Mouse (Mus musculus) liver, embryonic 14.5 days (tissue): Measurements from ENCODE around the gene Clcn6. TPM values are rescaled to one million over a fixed set of nuclear protein-coding genes. Genes with fewer than 3 reads are reported as not detected.
A peak's percentile ranks its signal among the peaks of the same experiment; 100 is the strongest.

Experiments
- ATAC-seq: fragments of 200-750 bp; cut with Nextera tagmentation; 2 replicates; pipeline ENCODE4 v1.8.0; 2017; ENCODE audit warnings: moderate number of reproducible peaks, mild to moderate bottlenecking, moderate library complexity; ENCODE audit not compliant: insufficient read depth
- DNase-seq, 3 experiments: peaks; one replicate each; pipeline ENCODE4 v3.0.0-alpha.2; 2012 to 2013; ENCODE audit warnings: low read depth in 3 of 3, low spot score in 3 of 3
- H3K27ac ChIP-seq: fragments of 300-500 bp; sonication (generic); 2 replicates; pipeline ENCODE4 v1.5.1; 2014; ENCODE audit warnings: moderate library complexity, mild to moderate bottlenecking, control low read depth, inconsistent platforms
- H3K27me3 ChIP-seq: fragments of 300-500 bp; sonication (generic); 2 replicates; pipeline ENCODE4 v1.6.1; 2014; ENCODE audit warnings: mild to moderate bottlenecking, low read length, moderate library complexity; ENCODE audit not compliant: control insufficient read depth, insufficient read depth
- H3K36me3 ChIP-seq: fragments of 300-500 bp; sonication (generic); replicated peaks from 2 replicates; pipeline ENCODE4 v1.6.1; 2014; ENCODE audit warnings: low read depth; ENCODE audit not compliant: control insufficient read depth, insufficient read depth
- H3K4me1 ChIP-seq, 2 experiments: fragments of 200-500 bp in 1 of 2; fragments of 300-500 bp in 1 of 2; sonication (generic) in 1 of 2; replicated peaks; 2 replicates each; pipeline ENCODE4 v1.6.1; 2012 to 2014; ENCODE audit warnings: antibody characterized with exemption in 1 of 2, inconsistent platforms in 1 of 2, low read length in 1 of 2; ENCODE audit not compliant: control insufficient read depth in 2 of 2, insufficient read depth in 2 of 2
- H3K4me2 ChIP-seq: fragments of 300-500 bp; sonication (generic); 2 replicates; pipeline ENCODE4 v1.6.1; 2014; ENCODE audit warnings: low read depth, mild to moderate bottlenecking, control low read depth, moderate library complexity
- H3K4me3 ChIP-seq, 2 experiments: fragments of 200-500 bp in 1 of 2; fragments of 300-500 bp in 1 of 2; sonication (generic) in 1 of 2; 2 replicates each; pipeline ENCODE4 v1.5.1; 2012 to 2014; ENCODE audit warnings: low read depth in 2 of 2, low read length in 2 of 2, mild to moderate bottlenecking in 2 of 2, control low read depth in 1 of 2, inconsistent platforms in 1 of 2, moderate library complexity in 1 of 2; ENCODE audit not compliant: insufficient read depth in 1 of 2
- H3K9ac ChIP-seq: fragments of 300-500 bp; sonication (generic); replicated peaks from 2 replicates; pipeline ENCODE4 v1.6.1; 2014; ENCODE audit warnings: mild to moderate bottlenecking, control low read depth, moderate library complexity
- H3K9me3 ChIP-seq: fragments of 300-500 bp; sonication (generic); 2 replicates; pipeline ENCODE4 v1.6.1; 2016; ENCODE audit warnings: low read length, mixed read lengths; ENCODE audit not compliant: control insufficient read depth
- CTCF ChIP-seq: IDR thresholded peaks from 2 replicates; pipeline ENCODE4 v1.5.1; 2016; ENCODE audit warnings: antibody characterized with exemption, low read depth, control low read depth
- EP300 ChIP-seq: IDR thresholded peaks from 2 replicates; pipeline ENCODE4 v1.6.1; 2016; ENCODE audit warnings: antibody characterized with exemption, low read depth
- WGBS: fragments of 180-500 bp; shearing (Covaris S2); extraction: QIAGEN DNeasy Blood & Tissue Kit; methylation state at CpG from one replicate; pipeline ENCODE4 v1.1.7; 2014; ENCODE audit not compliant: insufficient replicate concordance; 5-methylcytosine and 5-hydroxymethylcytosine counted together
- polyA plus RNA-seq, 2 experiments: library from polyadenylated mRNA; depleted of rRNA in 1 of 2; stranded (reverse) in 1 of 2; unstranded in 1 of 2; fragments of >200 nt; fragmentation: Nextera tagmentation in 1 of 2; extraction: Ambion mirVana in 1 of 2; gene quantifications; 2 replicates each; pipeline versions ENCODE4 v1.2.1 to v1.2.3; 2012 to 2014

Clcn6 gene
- polyA plus RNA-seq, 2 experiments, result 0.66 to 2.4 TPM

- Histone ChIP-seq H3K27ac (no peak overlapping the region), H3K27me3 (no peaks in the 10 kb centered on the region), H3K9ac (no peak overlapping the region), H3K9me3 (no peaks in the 10 kb centered on the region), H3K4me2 (no peak overlapping the region), H3K36me3 (no peaks in the 10 kb centered on the region), H3K4me1 (no peaks in the 10 kb centered on the region), H3K4me3 (no peak overlapping the region)
- no peak for ATAC-seq
- TF ChIP-seq EP300, result no peak
- TF ChIP-seq CTCF, result no peak
- 74% methylated on average over 15 of the region's 15 CpGs for WGBS
- no peak for DNase-seq
These were observed 75.0 kb downstream of the Clcn6 start for GRCm38 (mm10) chr4:147963623-147964022.

GRCm38 (mm10) chr4:147962781-147963180 is 75.8 kb downstream of the Clcn6 start:
- Histone ChIP-seq H3K4me3 (no peak overlapping the region), H3K9me3 (no peaks in the 10 kb centered on the region), H3K4me1 (no peaks in the 10 kb centered on the region), H3K36me3 (no peaks in the 10 kb centered on the region), H3K27me3 (no peaks in the 10 kb centered on the region), H3K4me2 (no peak overlapping the region), H3K27ac (no peak overlapping the region), H3K9ac (no peak overlapping the region)
- 42% methylated on average over 6 of the region's 6 CpGs for WGBS
- no peak for ATAC-seq
- no peak for TF ChIP-seq CTCF
- TF ChIP-seq EP300, result no peak
- DNase-seq, result no peak

DNA sequence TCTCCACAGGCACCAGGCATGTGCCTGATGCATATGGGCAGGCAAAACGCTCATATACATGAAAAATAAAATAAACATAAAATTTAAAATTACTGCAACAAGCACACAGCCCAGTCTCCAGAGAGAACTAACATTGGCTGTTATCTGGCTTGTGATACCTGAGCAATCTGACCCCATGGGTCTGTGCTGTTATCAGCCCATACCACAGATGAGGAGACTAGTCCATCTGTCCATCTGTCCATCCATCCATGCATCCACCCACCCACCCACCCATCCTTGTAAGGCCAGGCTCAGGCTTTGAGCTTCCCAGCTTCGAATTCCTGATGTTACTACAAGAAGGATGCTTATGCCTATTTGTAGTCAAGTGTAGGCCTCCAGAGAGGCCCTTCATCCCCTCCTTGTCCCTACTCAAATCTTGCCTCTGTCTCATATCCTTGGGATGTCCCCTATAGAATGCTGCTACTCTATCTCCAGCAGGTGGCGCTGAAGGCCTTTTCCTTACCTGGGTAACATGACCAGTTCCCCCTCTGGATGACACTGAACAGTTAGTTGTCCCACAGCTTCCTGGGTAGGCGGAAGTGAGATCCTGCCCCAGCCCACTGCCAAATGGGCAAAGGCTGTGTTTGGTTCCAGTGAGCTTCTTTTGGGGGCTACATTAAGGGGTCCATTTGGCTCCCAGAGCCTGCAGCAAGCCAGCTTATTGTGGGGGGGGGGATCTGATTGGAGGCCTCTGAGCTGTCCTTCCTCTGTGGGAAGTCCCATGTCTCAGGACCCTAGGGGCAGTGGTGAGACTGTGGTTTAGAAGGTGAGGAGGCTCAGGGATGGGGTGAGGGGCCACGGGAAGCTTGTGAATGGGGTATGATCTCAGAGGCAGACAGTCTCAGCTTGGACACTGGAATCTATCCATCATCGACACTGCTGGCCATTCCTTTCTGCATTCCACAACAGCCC is 78.5 kb downstream of the Clcn6 start:
- peak; percentile 51; the same call in 1 of the 2 replicates for ATAC-seq
- no peaks in the 10 kb centered on the region for H3K4me1 ChIP-seq
- no peak overlapping the region for H3K9ac ChIP-seq
- no peak overlapping the region for H3K4me3 ChIP-seq
- no peaks in the 10 kb centered on the region for H3K36me3 ChIP-seq
- H3K27ac ChIP-seq, result no peak overlapping the region
- TF ChIP-seq CTCF, result peak; percentile 85
- TF ChIP-seq EP300, result no peak
- DNase-seq, result peak; percentile 52 to 57 (median 56)
- WGBS, result 26% methylated on average over 6 of the region's 6 CpGs
- no peak overlapping the region for H3K4me2 ChIP-seq
- no peaks in the 10 kb centered on the region for H3K27me3 ChIP-seq
- no peaks in the 10 kb centered on the region for H3K9me3 ChIP-seq

- no peak overlapping the region for H3K4me2 ChIP-seq
- H3K9ac ChIP-seq, result no peak overlapping the region
- no peak overlapping the region for H3K27ac ChIP-seq
- H3K27me3 ChIP-seq, result no peaks in the 10 kb centered on the region
- no peak overlapping the region for H3K4me3 ChIP-seq
- TF ChIP-seq CTCF, result no peak
- TF ChIP-seq EP300, result no peak
- H3K36me3 ChIP-seq, result no peaks in the 10 kb centered on the region
- no peaks in the 10 kb centered on the region for H3K9me3 ChIP-seq
- DNase-seq, result no peak
- 36% methylated on average over 11 of the region's 11 CpGs for WGBS
- ATAC-seq, result no peak
- no peaks in the 10 kb centered on the region for H3K4me1 ChIP-seq
These were observed 81.5 kb downstream of the Clcn6 start for GRCm38 (mm10) chr4:147957141-147957540.

Other genes with a start within 250 kb of the Clcn6 start
- 1.8 and 3.1 TPM in 2 replicates for gene Zfp984, start 229.0 kb downstream of the Clcn6 start, polyA plus RNA-seq (2012; rRNA removed)
- 7.1 and 7.8 TPM in 2 replicates for gene Zfp984, start 229.0 kb downstream of the Clcn6 start, polyA plus RNA-seq (2014; fragmentation: Nextera tagmentation; extraction: Ambion mirVana)
- 0.73 and 1.0 TPM in 2 replicates for gene Zfp933, start 190.5 kb downstream of the Clcn6 start, polyA plus RNA-seq (2012; rRNA removed)
- gene Zfp933, start 190.5 kb downstream of the Clcn6 start, polyA plus RNA-seq (2014; fragmentation: Nextera tagmentation; extraction: Ambion mirVana), result 1.2 and 1.8 TPM in 2 replicates
- gene Miip, start 170.0 kb downstream of the Clcn6 start, polyA plus RNA-seq (2012; rRNA removed), result 33.8 and 36.0 TPM in 2 replicates
- gene Miip, start 170.0 kb downstream of the Clcn6 start, polyA plus RNA-seq (2014; fragmentation: Nextera tagmentation; extraction: Ambion mirVana), result 18.5 and 21.8 TPM in 2 replicates
- gene Fv1, start 169.8 kb downstream of the Clcn6 start, polyA plus RNA-seq (2012; rRNA removed), result 1.6 and 2.2 TPM in 2 replicates
- 1.5 and 1.6 TPM in 2 replicates for gene Fv1, start 169.8 kb downstream of the Clcn6 start, polyA plus RNA-seq (2014; fragmentation: Nextera tagmentation; extraction: Ambion mirVana)
- 7.5 and 8.6 TPM in 2 replicates for gene Mfn2, start 134.1 kb downstream of the Clcn6 start, polyA plus RNA-seq (2012; rRNA removed)
- gene Mfn2, start 134.1 kb downstream of the Clcn6 start, polyA plus RNA-seq (2014; fragmentation: Nextera tagmentation; extraction: Ambion mirVana), result 9.2 and 11.1 TPM in 2 replicates
- 15.5 and 16.9 TPM in 2 replicates for gene Plod1, start 102.1 kb downstream of the Clcn6 start, polyA plus RNA-seq (2012; rRNA removed)
- gene Plod1, start 102.1 kb downstream of the Clcn6 start, polyA plus RNA-seq (2014; fragmentation: Nextera tagmentation; extraction: Ambion mirVana), result 20.2 and 23.7 TPM in 2 replicates
- gene 2510039O18Rik, start 97.9 kb downstream of the Clcn6 start, polyA plus RNA-seq (2012; rRNA removed), result 18.8 and 23.7 TPM in 2 replicates
- 7.8 and 8.1 TPM in 2 replicates for gene 2510039O18Rik, start 97.9 kb downstream of the Clcn6 start, polyA plus RNA-seq (2014; fragmentation: Nextera tagmentation; extraction: Ambion mirVana)
- not detected in 2 replicates for gene Nppb, start 53.0 kb downstream of the Clcn6 start, polyA plus RNA-seq (2012; rRNA removed)
- gene Nppb, start 53.0 kb downstream of the Clcn6 start, polyA plus RNA-seq (2014; fragmentation: Nextera tagmentation; extraction: Ambion mirVana), result not detected in 2 replicates
- gene Nppa, start 38.1 kb downstream of the Clcn6 start, polyA plus RNA-seq (2012; rRNA removed), result not detected in 2 replicates
- gene Nppa, start 38.1 kb downstream of the Clcn6 start, polyA plus RNA-seq (2014; fragmentation: Nextera tagmentation; extraction: Ambion mirVana), result not detected in 2 replicates
- 9.1 and 9.2 TPM in 2 replicates for gene Mthfr, start 256 bp upstream of the Clcn6 start, polyA plus RNA-seq (2012; rRNA removed)
- 7.0 and 7.7 TPM in 2 replicates for gene Mthfr, start 256 bp upstream of the Clcn6 start, polyA plus RNA-seq (2014; fragmentation: Nextera tagmentation; extraction: Ambion mirVana)
- 4.0 and 4.1 TPM in 2 replicates for gene Agtrap, start 49.2 kb upstream of the Clcn6 start, polyA plus RNA-seq (2012; rRNA removed)
- 8.2 and 9.9 TPM in 2 replicates for gene Agtrap, start 49.2 kb upstream of the Clcn6 start, polyA plus RNA-seq (2014; fragmentation: Nextera tagmentation; extraction: Ambion mirVana)
- gene Mad2l2, start 91.6 kb upstream of the Clcn6 start, polyA plus RNA-seq (2012; rRNA removed), result 7.5 and 9.4 TPM in 2 replicates
- 17.7 and 19.1 TPM in 2 replicates for gene Mad2l2, start 91.6 kb upstream of the Clcn6 start, polyA plus RNA-seq (2014; fragmentation: Nextera tagmentation; extraction: Ambion mirVana)
- gene Draxin, start 91.9 kb upstream of the Clcn6 start, polyA plus RNA-seq (2012; rRNA removed), result 0.16 and 0.22 TPM in 2 replicates
- 0.04 and 0.05 TPM in 2 replicates for gene Draxin, start 91.9 kb upstream of the Clcn6 start, polyA plus RNA-seq (2014; fragmentation: Nextera tagmentation; extraction: Ambion mirVana)
- gene Fbxo6, start 113.3 kb upstream of the Clcn6 start, polyA plus RNA-seq (2012; rRNA removed), result 7.4 and 7.5 TPM in 2 replicates
- 15.0 and 15.1 TPM in 2 replicates for gene Fbxo6, start 113.3 kb upstream of the Clcn6 start, polyA plus RNA-seq (2014; fragmentation: Nextera tagmentation; extraction: Ambion mirVana)
- gene Fbxo44, start 121.7 kb upstream of the Clcn6 start, polyA plus RNA-seq (2012; rRNA removed), result 1.0 and 1.2 TPM in 2 replicates
- gene Fbxo44, start 121.7 kb upstream of the Clcn6 start, polyA plus RNA-seq (2014; fragmentation: Nextera tagmentation; extraction: Ambion mirVana), result 0.43 and 0.46 TPM in 2 replicates
- gene Fbxo2, start 121.8 kb upstream of the Clcn6 start, polyA plus RNA-seq (2012; rRNA removed), result 0.04 and 0.09 TPM in 2 replicates
- gene Fbxo2, start 121.8 kb upstream of the Clcn6 start, polyA plus RNA-seq (2014; fragmentation: Nextera tagmentation; extraction: Ambion mirVana), result 0.08 TPM in 1 of 2 replicates, not detected in the other
- 0.04 TPM in 1 of 2 replicates, not detected in the other for gene Disp3, start 249.1 kb upstream of the Clcn6 start, polyA plus RNA-seq (2012; rRNA removed)
- not detected in 2 replicates for gene Disp3, start 249.1 kb upstream of the Clcn6 start, polyA plus RNA-seq (2014; fragmentation: Nextera tagmentation; extraction: Ambion mirVana)